Comparison of ENCODE assay signal across 9 mouse cellular contexts in genomic region chr11:116127156-116127980, GRCm38 (mm10). TPM values are rescaled to one million over a fixed set of nuclear protein-coding genes. Genes with fewer than 3 reads are reported as not detected.
DNase-seq lines count a peak whose midpoint lies in the region; ATAC-seq and TF ChIP-seq lines count a peak whose summit lies in the region.
"Had no signal": no experiment of that assay in that cellular context is flagged by ENCODE, and none has a peak within 500 bp of the region (broad histone marks: within the 10 kb centered on the region; RNA-seq: fewer than 3 reads in every experiment).

Trim47 (minus strand) TSS chr11:116127210.

- TF ChIP-seq CTCF in midbrain, postnatal 0 days (IDR thresholded peaks at IDR 0.05) = no peak
- TF ChIP-seq CTCF in embryonic fibroblast, embryonic 13.5 days (IDR thresholded peaks at IDR 0.05; ENCODE audit: borderline replicate concordance, insufficient read depth, low read length) = no peak

- DNase-seq in midbrain, embryonic 10.5 days (ENCODE audit: low spot score) = peak; percentile 68
- DNase-seq in midbrain, postnatal 0 days (ENCODE audit: low spot score) = no peak
- DNase-seq in heart, postnatal 4 days = peak; percentile 91
- DNase-seq in limb, embryonic 10.5 days (ENCODE audit: low spot score) = peak; percentile 76
- no peak for DNase-seq in midbrain, embryonic 11.5 days (ENCODE audit: low spot score, missing footprints)
- DNase-seq in testis, postnatal 14 days (ENCODE audit: low spot score) = peak; percentile 86
- DNase-seq in layer of hippocampus, postnatal 14 days (ENCODE audit: low spot score in 2 of 2) = no peak

- H3K4me3 ChIP-seq in midbrain, embryonic 10.5 days = peak within 1 kb of the TSS; percentile 36
- H3K4me3 ChIP-seq in midbrain, postnatal 0 days (ENCODE audit: low read depth, low read length) = no peak within 1 kb of the TSS
- H3K4me3 ChIP-seq in embryonic fibroblast, embryonic 13.5 days (ENCODE audit: insufficient read depth, low read length) = no peak within 1 kb of the TSS
- H3K4me3 ChIP-seq in limb, embryonic 10.5 days = peak within 1 kb of the TSS; percentile 31
- H3K4me3 ChIP-seq in midbrain, embryonic 11.5 days (ENCODE audit: low read depth, low read length) = no peak within 1 kb of the TSS

- H3K9ac ChIP-seq in midbrain, postnatal 0 days (replicated peaks; ENCODE audit: low read length, poor library complexity, severe bottlenecking) = no peak within 1 kb of the TSS
- H3K9ac ChIP-seq in midbrain, embryonic 11.5 days (ENCODE audit: low read length) = peak within 1 kb of the TSS; percentile 47

- H3K27me3 ChIP-seq in midbrain, embryonic 10.5 days (ENCODE audit: low read depth, poor library complexity, severe bottlenecking) = peaks cover 24% of the 10 kb centered on the region
- H3K27me3 ChIP-seq in midbrain, postnatal 0 days (ENCODE audit: insufficient read depth, low read length) = no peaks in the 10 kb centered on the region
- peaks cover 9% of the 10 kb centered on the region; the same call in 1 of the 2 replicates for H3K27me3 ChIP-seq in limb, embryonic 10.5 days (ENCODE audit: low read depth, poor library complexity, severe bottlenecking)
- H3K27me3 ChIP-seq in midbrain, embryonic 11.5 days (ENCODE audit: control insufficient read depth, insufficient read depth, low read length) = no peaks in the 10 kb centered on the region

- H3K4me2 ChIP-seq in midbrain, postnatal 0 days (ENCODE audit: low read depth, low read length, poor library complexity, severe bottlenecking) = no peak within 1 kb of the TSS
- peak within 1 kb of the TSS; percentile 27; the same call in 1 of the 2 replicates for H3K4me2 ChIP-seq in midbrain, embryonic 11.5 days

- WGBS in midbrain, embryonic 10.5 days = 26% methylated on average over 23 of the region's 23 CpGs
- WGBS in midbrain, postnatal 0 days = 32% methylated on average over 23 of the region's 23 CpGs
- 29% methylated on average over 23 of the region's 23 CpGs for WGBS in limb, embryonic 10.5 days
- WGBS in midbrain, embryonic 11.5 days = 25% methylated on average over 23 of the region's 23 CpGs

- ATAC-seq in midbrain, postnatal 0 days (ENCODE audit: low FRiP score) = no peak
- peak; percentile 17; the same call in 1 of the 2 replicates for ATAC-seq in midbrain, embryonic 11.5 days (ENCODE audit: low FRiP score)

- no peak for TF ChIP-seq POLR2A in embryonic fibroblast, embryonic 13.5 days (IDR thresholded peaks at IDR 0.05; ENCODE audit: low read depth, low read length)

- no peaks in the 10 kb centered on the region for H3K9me3 ChIP-seq in midbrain, embryonic 10.5 days (replicated peaks)
- no peaks in the 10 kb centered on the region for H3K9me3 ChIP-seq in midbrain, postnatal 0 days (ENCODE audit: low read length)
- no peaks in the 10 kb centered on the region; the same call in 1 of the 2 replicates for H3K9me3 ChIP-seq in limb, embryonic 10.5 days (replicated peaks)
- H3K9me3 ChIP-seq in midbrain, embryonic 11.5 days (ENCODE audit: control insufficient read depth, low read length) = no peaks in the 10 kb centered on the region

- H3K36me3 ChIP-seq in midbrain, embryonic 10.5 days = peaks cover 24% of the 10 kb centered on the region
- H3K36me3 ChIP-seq in midbrain, postnatal 0 days (ENCODE audit: insufficient read depth, low read length) = peaks cover 13% of the 10 kb centered on the region
- peaks cover 34% of the 10 kb centered on the region for H3K36me3 ChIP-seq in limb, embryonic 10.5 days
- no peaks in the 10 kb centered on the region for H3K36me3 ChIP-seq in midbrain, embryonic 11.5 days (ENCODE audit: control insufficient read depth, insufficient read depth, low read length)

- peak within 1 kb of the TSS; percentile 71 for H3K27ac ChIP-seq in midbrain, embryonic 10.5 days (replicated peaks)
- no peak within 1 kb of the TSS for H3K27ac ChIP-seq in midbrain, postnatal 0 days (ENCODE audit: low read depth, low read length)
- no peak within 1 kb of the TSS for H3K27ac ChIP-seq in embryonic fibroblast, embryonic 13.5 days (ENCODE audit: insufficient read depth, low read length)
- peak within 1 kb of the TSS; percentile 75 for H3K27ac ChIP-seq in limb, embryonic 10.5 days
- no peak within 1 kb of the TSS for H3K27ac ChIP-seq in midbrain, embryonic 11.5 days (ENCODE audit: low read depth, low read length)
- H3K27ac ChIP-seq: macrophage had no signal

- peaks cover 45% of the 10 kb centered on the region for H3K4me1 ChIP-seq in midbrain, embryonic 10.5 days
- H3K4me1 ChIP-seq in midbrain, postnatal 0 days (ENCODE audit: insufficient read depth, low read length) = peaks cover 6% of the 10 kb centered on the region; the same call in 1 of the 2 replicates
- peaks cover 3% of the 10 kb centered on the region; the same call in 1 of the 2 replicates for H3K4me1 ChIP-seq in embryonic fibroblast, embryonic 13.5 days (ENCODE audit: control insufficient read depth, insufficient read depth, low read length)
- peaks cover 42% of the 10 kb centered on the region for H3K4me1 ChIP-seq in limb, embryonic 10.5 days
- peaks cover 15% of the 10 kb centered on the region for H3K4me1 ChIP-seq in midbrain, embryonic 11.5 days (ENCODE audit: control insufficient read depth, insufficient read depth, low read length)

RNA-seq across cellular contexts. Expression of gene Trim47, which starts in this region (rescaled TPM):
- polyA plus RNA-seq in midbrain, embryonic 10.5 days (2016; fragmentation: Nextera tagmentation; extraction: Ambion mirVana) = 2.7 TPM in 2 replicates
- total RNA-seq in midbrain, postnatal 0 days (2014; rRNA removed) = 12.6 and 16.8 TPM in 2 replicates
- polyA plus RNA-seq in midbrain, postnatal 0 days (2015; fragmentation: Nextera tagmentation; extraction: Ambion mirVana) = 9.0 and 11.7 TPM in 2 replicates
- 21.5 and 25.1 TPM in 2 replicates for polyA plus RNA-seq in embryonic fibroblast, embryonic 13.5 days (2011; ENCODE audit: insufficient read length, low read depth, missing spikeins)
- 10 to 100 TPM; 47.1 to 50.9 TPM for total RNA-seq in heart, postnatal 4 days (2021)
- 3.2 and 4.9 TPM in 2 replicates for polyA plus RNA-seq in limb, embryonic 10.5 days (2016; fragmentation: Nextera tagmentation; extraction: Ambion mirVana)
- 2.7 TPM in 2 replicates for polyA plus RNA-seq in midbrain, embryonic 11.5 days (2014; fragmentation: Nextera tagmentation; extraction: Ambion mirVana)
- 1 to 10 TPM; 5.7 to 7.8 TPM for total RNA-seq in layer of hippocampus, postnatal 14 days (2021)

Comparison
In these comparisons a context has a peak if more than half of its experiments do, and no peak if none do; other contexts are left out.
1. DNase-seq: peak in midbrain, embryonic 10.5 days (single experiment), heart, postnatal 4 days (single experiment), limb, embryonic 10.5 days (single experiment) and testis, postnatal 14 days (single experiment); none in midbrain, postnatal 0 days (single experiment), midbrain, embryonic 11.5 days (single experiment) and layer of hippocampus, postnatal 14 days (0 of 2).
2. H3K27ac ChIP-seq: peak in midbrain, embryonic 10.5 days (single experiment) and limb, embryonic 10.5 days (single experiment); none in midbrain, postnatal 0 days (single experiment), embryonic fibroblast, embryonic 13.5 days (single experiment) and midbrain, embryonic 11.5 days (single experiment).
3. H3K4me3 ChIP-seq: peak in midbrain, embryonic 10.5 days (single experiment) and limb, embryonic 10.5 days (single experiment); none in midbrain, postnatal 0 days (single experiment), embryonic fibroblast, embryonic 13.5 days (single experiment) and midbrain, embryonic 11.5 days (single experiment).